Mouse (Mus musculus): ENCODE measurements at regions not wholly inside any gene's neighbourhood (a gene's known extent, or its start where the extent isn't known, plus 50 kb on each side); places are given as distances from the start of the nearest gene placed in this dataset.

- no peak for DNase-seq (ENCODE audit: low read depth, low spot score)
Observed at GRCm38 (mm10) chr11:63730880-63731279, 191.2 kb downstream of the Hs3st3b1 start.

GRCm38 (mm10) chr11:63753260-63753659 is 168.8 kb downstream of the Hs3st3b1 start:
- DNase-seq (ENCODE audit: low read depth, low spot score) = no peak

GRCm38 (mm10) chr11:63754826-63755225 is 167.3 kb downstream of the Hs3st3b1 start:
- DNase-seq (ENCODE audit: low read depth, low spot score) = no peak

GRCm38 (mm10) chr11:63758313-63758712 is 163.8 kb downstream of the Hs3st3b1 start:
- no peak for DNase-seq (ENCODE audit: low read depth, low spot score)

GRCm38 (mm10) chr11:63761561-63761960 is 160.5 kb downstream of the Hs3st3b1 start:
- DNase-seq (ENCODE audit: low read depth, low spot score) = no peak

- no peak for DNase-seq (ENCODE audit: low read depth, low spot score)
Observed at GRCm38 (mm10) chr11:63767631-63768250, 154.3 kb downstream of the Hs3st3b1 start.

- no peak for DNase-seq (ENCODE audit: low read depth, low spot score)
Observed at GRCm38 (mm10) chr11:63769738-63770137, 152.4 kb downstream of the Hs3st3b1 start.

GRCm38 (mm10) chr11:63775382-63775781 is 146.7 kb downstream of the Hs3st3b1 start:
- no peak for DNase-seq (ENCODE audit: low read depth, low spot score)

- DNase-seq (ENCODE audit: low read depth, low spot score) = no peak
Observed at GRCm38 (mm10) chr11:63779371-63779770, 142.7 kb downstream of the Hs3st3b1 start.

- no peak for DNase-seq (ENCODE audit: low read depth, low spot score)
Observed at GRCm38 (mm10) chr11:63781967-63782915, 139.8 kb downstream of the Hs3st3b1 start.

GRCm38 (mm10) chr11:63785281-63785886 is 136.7 kb downstream of the Hs3st3b1 start:
- DNase-seq (ENCODE audit: low read depth, low spot score) = no peak

- DNase-seq (ENCODE audit: low read depth, low spot score) = no peak
Observed at GRCm38 (mm10) chr11:63785965-63786364, 136.1 kb downstream of the Hs3st3b1 start.

- DNase-seq (ENCODE audit: low read depth, low spot score) = no peak
Observed at GRCm38 (mm10) chr11:63789473-63790120, 132.5 kb downstream of the Hs3st3b1 start.

- DNase-seq (ENCODE audit: low read depth, low spot score) = no peak
Observed at GRCm38 (mm10) chr11:63791004-63791862, 130.9 kb downstream of the Hs3st3b1 start.

- DNase-seq (ENCODE audit: low read depth, low spot score) = no peak
Observed at GRCm38 (mm10) chr11:63793732-63794503, 128.2 kb downstream of the Hs3st3b1 start.

- no peak for DNase-seq (ENCODE audit: low read depth, low spot score)
Observed at GRCm38 (mm10) chr11:63812146-63812545, 109.9 kb downstream of the Hs3st3b1 start.

GRCm38 (mm10) chr11:63822847-63823246 is 99.2 kb downstream of the Hs3st3b1 start:
- no peak for DNase-seq (ENCODE audit: low read depth, low spot score)

GRCm38 (mm10) chr11:63827271-63827762 is 94.8 kb downstream of the Hs3st3b1 start:
- DNase-seq (ENCODE audit: low read depth, low spot score) = no peak

- no peak for DNase-seq (ENCODE audit: low read depth, low spot score)
Observed at GRCm38 (mm10) chr11:63833480-63833879, 88.6 kb downstream of the Hs3st3b1 start.

- DNase-seq (ENCODE audit: low read depth, low spot score) = no peak
Observed at GRCm38 (mm10) chr11:63834140-63834539, 88.0 kb downstream of the Hs3st3b1 start.

Data from CD4-positive helper T cell, adult 2 months (primary cell).